Mouse (Mus musculus): ENCODE measurements at regions not wholly inside any gene's neighbourhood (a gene's known extent, or its start where the extent isn't known, plus 50 kb on each side); places are given as distances from the start of the nearest gene placed in this dataset.
A peak's percentile ranks its signal among the peaks of the same experiment; 100 is the strongest.

DNA sequence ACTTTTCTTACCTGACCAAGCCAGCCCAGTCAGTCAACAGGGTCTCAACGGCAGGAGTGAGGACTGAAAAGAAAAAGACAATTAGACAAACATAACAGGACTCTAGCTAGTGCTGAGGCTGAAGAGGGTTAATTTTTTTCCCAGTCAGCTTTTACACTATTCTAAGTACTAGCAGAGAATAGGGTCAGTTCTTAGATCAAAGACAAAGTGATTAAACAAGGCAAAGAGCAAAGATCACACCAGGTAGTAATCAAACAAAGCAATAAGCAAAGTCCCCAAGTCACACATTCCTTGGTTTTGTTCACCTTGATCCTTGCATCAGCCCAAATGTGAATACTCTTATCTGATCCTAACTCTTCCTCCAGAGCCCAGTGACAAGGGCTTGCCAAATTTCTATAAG, 267.8 kb upstream of the Tsc22d2 start:
- DNase-seq, result no peak

DNA sequence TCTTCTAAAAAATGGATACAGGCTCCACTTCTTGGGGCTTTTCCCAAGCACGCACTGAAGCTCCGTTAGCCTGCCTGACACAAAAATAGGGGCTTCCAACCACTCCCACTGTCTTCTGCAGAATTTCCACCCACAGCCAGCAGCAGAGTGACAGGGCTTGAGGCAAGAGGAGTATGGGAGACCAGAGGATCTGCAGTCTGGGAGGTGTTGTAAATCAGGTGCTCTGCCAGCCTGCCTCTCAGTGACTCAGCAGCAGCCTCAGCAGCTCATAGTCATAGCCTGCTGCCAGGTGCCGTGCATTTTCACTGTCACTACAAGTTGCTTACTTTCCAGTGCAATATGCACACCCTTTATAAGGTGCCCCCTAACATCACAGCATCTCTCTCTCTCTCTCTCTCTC, 261.4 kb upstream of the Tsc22d2 start:
- DNase-seq, result no peak

DNA sequence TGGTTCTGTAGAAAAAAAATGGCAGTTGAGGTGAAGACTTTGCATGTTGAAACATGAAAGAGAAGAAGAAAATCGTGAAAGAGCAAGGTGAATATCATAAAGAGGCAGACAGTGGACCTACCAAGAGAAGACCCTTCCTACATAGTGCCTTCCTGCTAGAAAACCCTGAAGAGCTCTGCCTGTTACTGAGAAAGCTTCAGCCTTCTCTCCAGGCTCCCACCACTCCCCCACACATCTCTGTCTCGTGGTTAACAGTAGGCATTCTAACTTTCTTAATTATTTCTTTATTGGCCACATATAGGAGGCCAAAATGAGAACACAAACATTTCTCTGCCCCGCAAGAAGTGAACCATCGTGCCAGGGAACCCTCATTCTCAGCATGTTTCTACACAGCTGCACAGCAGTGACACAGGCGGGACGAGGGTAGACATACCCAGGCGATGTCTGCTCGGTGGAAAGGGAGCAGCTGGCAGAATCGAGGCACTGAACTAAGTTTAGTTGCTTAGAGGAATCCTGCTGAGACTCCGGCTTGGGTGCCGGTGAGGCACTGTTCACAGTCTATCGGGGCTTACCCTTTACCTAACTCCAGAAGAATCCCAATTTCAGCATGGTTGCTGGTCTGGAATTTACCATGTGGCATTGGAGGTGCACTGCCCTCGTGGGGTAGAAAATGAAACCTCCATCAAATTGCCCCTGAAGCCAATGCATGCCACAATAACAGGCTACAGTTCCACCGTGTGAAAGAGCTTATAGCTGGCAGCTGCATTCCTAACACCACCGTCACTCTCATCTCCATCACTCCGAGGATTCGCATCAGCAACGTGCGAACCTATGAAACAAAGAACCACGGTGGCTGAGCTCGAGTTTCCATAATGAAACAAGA, 260.4 kb upstream of the Tsc22d2 start:
- DNase-seq, result no peak

DNA sequence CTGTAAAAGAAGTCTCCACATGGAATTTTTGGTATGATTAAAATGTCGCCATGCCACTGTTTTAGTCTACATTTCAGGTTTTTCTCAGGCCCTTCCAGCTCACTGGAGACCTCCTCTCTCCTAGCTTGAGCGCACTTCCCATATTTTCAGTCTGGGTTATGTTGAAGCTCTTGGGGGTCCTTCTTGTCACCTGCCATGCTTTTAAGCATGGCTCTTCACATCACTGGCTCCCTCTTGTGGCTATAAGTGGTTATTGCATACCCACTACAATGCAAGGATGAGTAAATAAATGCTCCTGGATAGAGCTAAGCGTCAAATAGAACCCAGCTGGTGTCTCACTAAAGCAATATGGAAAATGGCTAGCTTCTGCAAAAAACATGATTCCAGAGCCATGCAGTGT, 255.1 kb upstream of the Tsc22d2 start:
- DNase-seq, result peak in 1 of 2 experiments; percentile 45

DNA sequence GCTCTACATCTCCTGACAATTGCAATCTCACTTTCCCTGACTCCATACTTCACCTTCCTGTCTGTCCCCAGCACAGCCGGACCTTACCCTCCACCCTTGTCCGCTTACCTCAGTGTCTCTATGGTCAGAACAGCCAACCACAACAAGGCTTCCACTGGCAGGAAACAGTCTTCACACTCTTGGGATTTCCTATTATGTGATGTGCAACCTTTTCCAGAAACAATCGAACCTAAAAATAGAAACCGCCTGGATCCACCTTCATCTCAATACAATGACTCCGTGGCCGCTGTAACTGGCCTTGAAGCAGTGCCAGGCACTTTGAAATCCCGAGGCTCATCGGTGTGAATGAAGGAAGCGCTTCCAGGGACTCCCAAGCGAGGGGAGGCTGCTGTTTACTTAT, 252.3 kb upstream of the Tsc22d2 start:
- DNase-seq, result peak; percentile 75 to 77

DNA sequence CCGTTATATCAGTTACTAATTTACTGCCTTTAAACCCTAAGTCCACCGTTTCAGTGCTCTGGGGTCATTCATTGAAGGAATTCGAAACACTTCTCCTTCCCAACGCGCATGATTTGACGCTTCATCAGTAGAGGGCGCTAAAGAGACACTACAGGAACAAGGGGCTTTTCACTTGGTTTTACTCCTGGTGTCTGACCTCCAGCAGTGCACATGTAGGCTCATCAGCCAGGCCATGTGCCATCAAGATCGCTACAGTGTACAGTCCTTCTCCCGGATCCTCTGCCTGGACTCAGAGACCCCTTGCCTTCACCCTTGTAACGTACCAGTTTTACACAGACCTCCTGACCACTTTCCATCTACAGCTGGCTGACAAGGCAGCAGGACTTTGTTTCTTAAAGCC, 250.7 kb upstream of the Tsc22d2 start:
- DNase-seq, result peak; percentile 72 to 81

DNA sequence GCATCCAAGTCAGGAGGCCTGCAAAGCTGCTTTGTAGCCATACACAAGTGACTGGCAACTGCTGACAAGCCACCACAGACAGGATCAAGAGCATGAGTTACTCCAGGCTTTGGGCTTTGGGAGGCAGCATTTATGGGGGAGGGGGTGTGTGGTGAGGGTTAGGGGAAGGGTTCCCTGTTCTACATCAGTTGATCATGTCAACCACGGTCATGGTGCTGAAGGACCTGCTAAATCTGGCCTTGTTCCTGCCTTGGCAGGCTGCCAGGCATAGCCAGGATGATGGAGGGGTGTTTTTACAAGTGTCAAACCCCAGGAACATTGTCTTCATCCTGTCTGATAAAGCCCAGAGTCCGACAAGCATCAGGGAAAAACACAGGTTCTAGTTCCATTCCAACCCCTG, 247.9 kb upstream of the Tsc22d2 start:
- DNase-seq, result peak; percentile 56 to 66

DNA sequence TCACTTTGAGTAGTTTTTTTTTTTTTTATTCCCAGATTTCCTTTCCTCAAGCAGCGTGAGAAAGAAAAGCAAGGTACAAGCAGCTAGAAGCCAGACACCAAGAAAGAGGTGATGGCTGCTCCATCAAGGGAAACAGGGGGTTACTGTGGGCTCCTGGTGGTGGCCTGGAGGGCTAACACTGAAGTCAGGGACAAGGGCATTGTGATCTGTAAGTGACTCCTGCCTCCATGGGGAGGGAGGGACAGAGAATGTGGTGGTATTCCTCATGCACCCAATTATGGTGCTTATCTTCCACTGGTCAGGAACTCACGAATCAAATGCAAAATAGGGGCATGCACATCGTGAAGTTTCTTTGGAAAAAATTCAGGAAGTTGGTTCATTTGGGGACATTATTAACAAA, 247.4 kb upstream of the Tsc22d2 start:
- DNase-seq, result no peak

DNA sequence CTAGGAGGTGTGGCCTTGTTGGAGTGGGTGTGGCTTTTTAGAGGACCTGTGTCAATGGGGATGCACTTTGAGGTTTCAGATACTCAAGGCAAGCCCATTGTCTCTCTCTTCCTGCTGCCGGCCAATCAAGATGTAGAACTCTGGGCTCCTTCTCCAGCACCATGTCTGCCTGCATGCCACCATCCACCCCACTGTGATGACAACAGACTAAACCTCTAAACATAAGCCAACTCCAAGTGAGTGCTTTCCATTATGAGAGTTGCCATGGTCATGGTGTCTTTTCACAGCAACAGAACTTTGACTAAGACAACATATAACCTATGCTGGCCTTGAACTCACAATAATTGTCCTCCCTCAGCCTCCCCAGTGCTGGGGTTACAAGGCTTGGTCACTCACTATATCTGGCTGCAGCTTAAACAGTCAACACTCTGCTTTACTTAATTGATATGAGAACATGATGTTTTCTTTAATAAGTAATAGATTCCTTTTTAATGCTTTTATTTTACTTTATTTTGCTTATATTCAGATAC, 246.7 kb upstream of the Tsc22d2 start:
- DNase-seq, result no peak

DNA sequence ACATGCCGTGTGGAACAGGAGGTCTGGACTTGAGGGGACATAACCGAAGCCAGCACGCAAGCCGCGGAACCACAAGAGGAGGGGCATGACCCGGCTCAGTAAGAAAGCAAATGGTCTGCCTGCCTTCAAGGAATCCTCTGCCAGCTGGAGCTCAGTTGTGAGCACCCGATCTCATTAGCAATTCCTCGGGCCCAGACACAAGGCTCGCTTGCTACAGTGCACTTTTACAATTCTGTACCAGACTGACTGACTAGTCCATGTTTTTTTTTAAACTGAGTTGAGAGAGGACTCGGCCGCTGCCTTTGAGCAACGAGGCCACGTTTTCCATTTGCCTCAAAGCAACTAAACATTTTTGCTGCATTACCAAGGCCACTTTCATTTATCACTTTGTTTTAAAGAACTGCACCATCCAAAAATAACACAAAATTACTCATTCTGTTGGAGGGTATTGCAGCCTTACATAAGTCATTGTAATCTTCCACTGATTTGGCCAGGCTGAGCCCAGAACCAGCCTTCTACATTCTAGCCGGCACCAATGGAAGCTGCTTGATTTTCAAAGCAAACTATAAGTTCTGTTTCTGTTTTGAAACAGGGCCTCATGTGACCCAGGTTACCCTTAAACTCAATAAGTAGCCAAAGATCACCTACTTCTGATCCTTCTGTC, 245.9 kb upstream of the Tsc22d2 start:
- peak; percentile 54 to 60 for DNase-seq

DNA sequence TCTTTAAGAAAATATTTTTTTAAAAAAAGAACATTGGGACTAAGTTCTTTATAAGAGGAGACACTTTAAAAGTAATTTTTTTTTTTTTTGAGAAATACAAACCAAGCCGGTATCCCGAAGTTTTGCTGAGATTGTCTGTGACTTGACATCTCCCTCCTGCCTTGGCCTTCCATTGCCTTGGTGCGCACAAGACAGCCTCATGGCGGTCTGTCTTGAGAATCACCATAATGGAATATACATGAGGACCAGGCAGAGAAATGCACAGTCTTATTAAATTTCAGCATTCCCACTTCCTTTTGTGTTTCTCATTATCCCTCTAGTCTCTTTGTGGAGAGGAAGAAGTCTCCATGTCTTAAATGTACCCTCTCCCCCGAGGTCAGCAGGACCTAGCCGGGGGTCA, 244.7 kb upstream of the Tsc22d2 start:
- no peak for DNase-seq

DNA sequence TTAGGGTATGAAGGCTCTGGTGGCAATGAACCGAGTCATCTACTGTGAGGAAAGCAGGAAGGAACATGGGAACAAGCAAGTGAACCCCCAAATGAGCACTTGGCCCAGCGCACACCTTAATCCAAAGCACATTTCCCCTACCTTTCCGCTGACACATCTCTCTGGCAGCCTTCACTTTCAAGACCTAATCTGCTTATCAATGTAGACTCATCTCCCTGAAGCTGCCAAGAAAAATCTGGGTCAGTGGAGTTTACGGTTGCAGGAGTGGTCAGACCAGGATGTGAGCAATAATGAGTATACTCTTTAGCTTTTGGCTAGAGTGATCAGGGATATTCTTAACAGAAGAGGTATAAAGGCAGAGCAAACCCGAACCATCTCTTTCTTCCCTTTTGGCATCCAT, 242.4 kb upstream of the Tsc22d2 start:
- peak; percentile 44 to 46 for DNase-seq

DNA sequence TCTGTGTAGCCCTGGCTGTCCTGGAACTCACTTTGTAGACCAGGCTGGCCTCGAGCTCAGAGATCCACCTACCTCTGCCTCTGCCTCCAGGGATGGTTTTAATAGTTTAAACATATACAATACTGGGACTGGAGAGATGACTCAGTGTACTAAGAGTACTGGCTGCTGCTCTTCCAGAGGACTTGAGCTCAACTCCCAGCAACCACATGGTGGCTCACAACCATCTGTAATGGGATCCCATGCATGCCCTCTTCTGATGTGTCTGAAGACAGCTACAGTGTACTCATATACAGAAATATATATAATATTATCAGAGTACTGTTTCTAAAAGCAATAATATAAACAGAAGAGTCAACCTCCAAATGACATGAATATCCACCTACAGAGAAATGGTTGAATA, 240.7 kb upstream of the Tsc22d2 start:
- no peak for DNase-seq

DNA sequence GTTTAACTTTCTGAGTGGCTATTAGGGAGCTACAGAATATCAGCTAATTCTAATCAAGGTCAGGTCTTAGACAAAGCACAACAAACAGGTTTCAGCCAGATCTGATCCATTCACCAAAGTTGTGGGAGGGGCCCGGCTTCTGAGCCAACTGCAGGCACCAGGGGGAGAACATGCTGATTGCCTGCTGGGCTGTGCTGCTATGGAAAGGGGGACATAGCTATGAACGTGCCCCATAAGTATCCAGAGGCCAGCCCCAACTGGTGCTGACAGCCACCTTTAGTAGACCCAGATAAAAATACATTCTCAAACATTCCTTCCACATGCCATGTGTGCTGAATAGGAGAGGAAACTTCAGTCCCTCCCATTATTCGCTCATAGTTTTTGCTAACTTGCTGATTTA, 232.8 kb upstream of the Tsc22d2 start:
- no peak for DNase-seq

DNA sequence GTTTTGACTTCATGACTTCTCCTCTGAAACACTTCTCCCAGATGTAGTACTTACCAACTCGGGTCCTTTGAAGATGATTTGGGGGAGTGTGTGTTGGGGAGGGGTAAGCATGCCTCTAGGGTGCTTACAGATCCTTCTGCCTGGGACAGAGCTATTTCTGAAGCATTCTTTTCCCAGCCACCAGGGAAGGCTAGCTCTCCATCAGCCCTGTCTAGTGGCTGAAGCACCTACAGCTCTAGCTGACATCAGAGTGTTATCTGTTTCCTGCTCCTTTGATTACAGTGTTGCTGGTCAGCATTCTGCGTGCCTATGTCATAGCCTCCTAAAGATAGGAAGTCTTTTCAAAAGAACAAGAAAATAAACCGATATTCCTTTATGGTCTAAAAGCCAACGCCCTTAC, 232.2 kb upstream of the Tsc22d2 start:
- no peak for DNase-seq

DNA sequence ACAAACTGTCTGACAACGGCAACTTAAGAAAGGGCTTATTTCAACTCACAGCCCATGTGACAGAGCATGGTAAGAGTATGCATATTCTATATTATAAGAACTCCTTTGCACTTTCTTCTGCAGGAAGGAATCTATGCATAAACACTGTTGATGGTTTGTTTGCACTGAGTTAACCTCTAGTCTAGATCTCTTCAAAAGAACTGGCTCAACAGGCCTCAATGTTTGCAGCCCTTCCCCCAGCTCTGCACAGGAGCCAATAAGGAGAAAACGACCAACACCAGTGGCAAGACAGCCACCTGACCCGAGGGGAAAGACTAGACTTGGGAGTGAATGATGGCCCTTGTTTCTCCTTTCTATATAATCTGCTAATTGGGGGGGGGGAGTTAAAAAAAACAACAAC, 231.2 kb upstream of the Tsc22d2 start:
- DNase-seq, result no peak

DNA sequence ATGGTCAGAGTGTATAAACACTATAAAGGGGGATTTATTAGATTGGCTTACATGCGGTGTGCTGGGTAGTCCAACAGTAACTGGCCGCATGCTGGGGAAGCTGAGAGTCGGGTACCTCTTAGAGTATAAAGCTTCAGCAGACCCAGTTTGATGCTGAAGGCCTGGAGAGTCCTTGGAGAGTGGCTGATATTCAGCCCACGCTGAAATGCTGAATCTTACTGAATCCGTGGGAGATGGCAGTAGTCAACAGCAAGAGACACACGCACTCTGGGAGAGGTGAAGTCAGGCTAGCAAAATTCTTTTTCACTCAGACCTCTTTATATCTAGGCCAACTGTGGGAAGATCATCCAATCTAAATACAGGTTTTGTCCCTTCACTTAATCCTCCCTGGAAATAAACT, 214.1 kb upstream of the Tsc22d2 start:
- DNase-seq, result no peak

DNA sequence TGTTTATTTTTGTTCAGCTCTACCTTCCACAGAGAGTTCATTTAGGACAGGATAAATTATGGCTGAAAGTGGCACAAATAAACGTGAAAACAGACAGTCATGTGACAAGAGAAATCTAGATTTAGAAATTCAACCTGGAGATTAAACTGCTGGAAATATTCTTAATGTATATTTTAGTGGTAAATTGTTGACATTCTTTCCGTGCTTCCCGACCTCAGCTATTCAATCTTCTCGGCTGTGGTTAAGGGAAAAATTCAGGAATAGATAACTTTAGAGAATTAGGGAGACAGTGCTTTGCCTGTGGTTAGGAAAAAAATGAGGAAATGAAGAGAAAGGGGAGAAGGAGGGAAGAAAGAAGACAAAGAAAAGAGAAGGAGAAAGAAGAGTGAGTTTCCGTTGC, 211.7 kb upstream of the Tsc22d2 start:
- no peak for DNase-seq

DNA sequence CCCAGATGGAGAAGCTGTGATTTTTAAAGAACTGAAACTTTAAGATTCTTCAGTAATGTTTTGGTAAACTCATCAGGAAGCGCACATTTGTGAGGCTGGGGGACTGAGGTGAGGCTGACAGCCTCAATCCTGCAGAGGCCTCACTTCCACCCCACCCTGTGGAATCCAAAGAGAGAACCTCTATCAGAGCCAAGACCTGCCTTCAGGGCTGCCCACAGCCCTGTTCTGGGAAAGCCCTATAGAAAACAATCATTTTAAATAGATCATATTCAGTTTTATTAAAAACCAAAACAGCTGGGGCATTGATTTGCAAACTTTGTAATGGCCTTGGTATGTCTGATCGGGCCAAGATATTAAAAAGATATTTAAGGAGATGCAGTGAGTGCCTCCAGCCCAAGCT, 210.7 kb upstream of the Tsc22d2 start:
- no peak for DNase-seq

DNA sequence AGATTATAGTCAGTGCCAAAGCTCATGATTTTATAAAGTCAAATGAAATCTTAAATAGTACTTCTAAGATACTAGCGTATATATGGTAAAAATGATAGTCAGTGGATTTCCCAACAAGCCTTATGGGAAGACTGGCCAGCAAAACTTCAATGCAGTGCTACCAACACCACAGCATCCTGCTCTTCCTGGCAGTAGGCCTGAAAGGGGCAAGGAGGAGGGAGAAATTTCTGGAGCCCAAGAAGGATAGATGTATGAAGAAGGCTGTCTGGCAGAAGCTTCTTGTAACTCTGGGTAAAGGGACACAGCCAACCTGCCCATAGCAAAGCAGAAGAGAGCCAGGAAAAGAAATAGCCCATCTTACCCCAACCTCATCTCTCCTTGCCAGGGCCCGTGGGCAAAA, 209.0 kb upstream of the Tsc22d2 start:
- DNase-seq, result no peak

DNA sequence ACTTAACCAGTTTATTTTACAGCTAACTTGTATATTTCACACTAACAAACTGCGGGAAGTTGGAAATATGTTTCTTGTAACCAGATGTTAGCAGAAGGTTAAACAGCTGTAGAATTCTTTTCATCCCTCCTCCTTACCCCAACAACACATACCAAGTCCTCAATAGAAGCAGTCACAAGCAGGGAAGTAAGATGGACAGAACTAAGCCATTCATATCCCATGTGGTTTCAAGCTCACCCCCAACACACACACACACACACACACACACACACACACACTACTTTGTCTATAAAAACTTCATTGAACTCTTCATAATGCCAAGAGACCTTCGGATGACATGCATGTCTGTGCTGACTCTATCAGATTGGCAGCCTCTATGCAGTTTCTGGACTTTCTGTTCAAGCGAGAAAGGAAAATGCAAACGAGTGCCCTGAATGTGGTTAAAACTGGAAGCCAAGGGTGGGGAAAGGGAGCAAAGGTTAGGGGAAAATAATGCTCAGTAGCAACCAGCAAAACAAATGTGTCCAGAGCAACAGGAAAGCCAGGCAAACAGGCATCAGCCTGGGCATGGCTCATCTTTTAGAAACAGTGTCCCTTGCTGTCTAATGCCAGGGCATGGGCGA, 207.6 kb upstream of the Tsc22d2 start:
- peak; percentile 5 to 13 for DNase-seq

DNA sequence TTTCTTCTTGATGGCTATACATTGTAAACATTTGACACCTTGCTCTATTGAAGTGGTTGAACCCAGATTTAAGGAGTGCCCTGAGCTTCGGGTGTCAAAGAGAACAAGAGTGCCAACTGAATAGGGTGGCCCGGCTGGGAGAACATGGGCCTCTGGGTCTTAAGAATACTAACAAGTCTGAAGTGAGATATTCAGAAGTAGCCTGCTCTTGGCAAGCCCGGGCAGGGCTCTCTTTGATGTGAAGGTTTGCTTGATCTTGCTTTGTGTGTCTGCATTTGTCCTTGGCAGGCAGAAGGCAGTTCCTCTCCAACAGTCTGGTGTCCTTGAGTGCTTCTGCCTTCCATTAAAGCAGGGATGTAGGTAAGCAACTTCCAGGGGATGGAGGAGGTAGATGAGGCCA, 203.5 kb upstream of the Tsc22d2 start:
- DNase-seq, result peak; percentile 50 to 55

DNA sequence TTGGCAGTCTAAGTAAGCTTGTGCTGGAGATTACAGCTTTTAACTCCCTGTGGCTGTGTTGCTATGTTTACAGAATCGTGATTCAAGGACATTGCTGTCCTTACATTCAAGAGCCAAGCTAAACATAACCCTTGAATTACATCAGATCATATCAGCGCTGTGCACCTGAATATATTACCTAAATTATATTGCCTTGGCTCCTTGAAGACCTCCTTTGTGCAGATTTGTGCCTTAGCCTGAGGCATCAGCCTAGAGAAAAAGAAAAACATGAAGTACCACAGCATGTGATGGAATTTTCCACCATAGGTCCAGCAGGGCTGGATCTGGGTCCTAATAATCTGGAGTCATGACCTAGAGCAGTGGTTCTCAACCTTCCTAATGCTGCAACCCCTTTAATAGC, 189.8 kb upstream of the Tsc22d2 start:
- DNase-seq, result no peak
